Mouse (Mus musculus) forebrain, embryonic 11.5 days (tissue): ENCODE results near the gene Smyd2. TPM values are rescaled to one million over a fixed set of nuclear protein-coding genes. Genes with fewer than 3 reads are reported as not detected.

Experiments
- ATAC-seq: fragments of 200-750 bp; cut with Nextera tagmentation; replicated peaks from 2 replicates; pipeline ENCODE4 v1.8.0; 2017; ENCODE audit warnings: moderate TSS enrichment; ENCODE audit not compliant: low FRiP score
- DNase-seq: peaks from one replicate; pipeline ENCODE4 v3.0.0-alpha.2; 2017; ENCODE audit warnings: low spot score
- H3K27ac ChIP-seq: fragments of 300-500 bp; sonication (generic); 2 replicates; pipeline ENCODE4 v1.5.1; 2014; ENCODE audit warnings: low read depth, low read length
- H3K27me3 ChIP-seq: fragments of 300-500 bp; sonication (generic); 2 replicates; pipeline ENCODE4 v1.6.1; 2014; ENCODE audit warnings: mild to moderate bottlenecking, low read length, mixed read lengths; ENCODE audit not compliant: control insufficient read depth, insufficient read depth
- H3K36me3 ChIP-seq: fragments of 300-500 bp; sonication (generic); 2 replicates; pipeline ENCODE4 v1.6.1; 2014; ENCODE audit warnings: mild to moderate bottlenecking, low read length, moderate library complexity, mixed read lengths; ENCODE audit not compliant: control insufficient read depth, insufficient read depth
- H3K4me1 ChIP-seq: fragments of 300-500 bp; sonication (generic); replicated peaks from 2 replicates; pipeline ENCODE4 v1.6.1; 2014; ENCODE audit warnings: low read length, mixed read lengths; ENCODE audit not compliant: control insufficient read depth, insufficient read depth
- H3K4me2 ChIP-seq: fragments of 300-500 bp; sonication (generic); 2 replicates; pipeline ENCODE4 v1.6.1; 2014; ENCODE audit warnings: low read depth, mild to moderate bottlenecking, low read length, moderate library complexity, mixed read lengths; ENCODE audit not compliant: severe bottlenecking
- H3K4me3 ChIP-seq: fragments of 300-500 bp; sonication (generic); 2 replicates; pipeline ENCODE4 v1.5.1; 2014; ENCODE audit warnings: low read depth, low read length
- H3K9ac ChIP-seq: fragments of 300-500 bp; sonication (generic); 2 replicates; pipeline ENCODE4 v1.6.1; 2014; ENCODE audit warnings: low read length
- H3K9me3 ChIP-seq: fragments of 300-500 bp; sonication (generic); 2 replicates; pipeline ENCODE4 v1.6.1; 2016; ENCODE audit warnings: low read length, mixed read lengths; ENCODE audit not compliant: control insufficient read depth
- WGBS: fragments of 180-500 bp; shearing (Covaris S2); extraction: QIAGEN DNeasy Blood & Tissue Kit; methylation state at CpG from one replicate; pipeline ENCODE4 v1.1.7; 2014; 5-methylcytosine and 5-hydroxymethylcytosine counted together
- polyA plus RNA-seq: library from polyadenylated mRNA; unstranded; fragments of >200 nt; fragmentation: Nextera tagmentation; extraction: Ambion mirVana; gene quantifications from 2 replicates; pipeline ENCODE4 v1.2.1, GENCODE M21; 2014

Gene Smyd2
- polyA plus RNA-seq, 1 experiment from 2014 or later = 43.1 TPM

DNA sequence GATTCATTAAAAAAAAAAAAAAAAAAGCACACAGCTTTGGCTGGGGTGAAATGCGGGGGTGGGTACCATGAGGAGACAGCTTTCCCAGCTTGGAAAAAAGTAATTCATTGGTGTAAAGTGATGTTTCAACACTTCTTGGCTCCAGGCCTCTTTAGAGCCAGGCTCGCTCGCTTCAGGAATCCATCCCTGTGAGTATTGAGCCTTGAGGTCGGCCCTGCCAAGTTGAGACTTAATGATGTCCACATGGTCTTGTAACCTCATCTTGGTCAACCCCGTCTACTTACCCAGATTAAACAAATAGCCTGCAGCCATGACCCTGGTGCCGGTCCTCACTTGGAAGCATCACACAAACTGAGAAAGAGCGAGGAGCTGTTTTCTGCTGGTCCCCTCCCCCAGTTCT is 69.7 kb downstream of the Smyd2 start:
- Histone ChIP-seq H3K4me3 (no peak overlapping the region), H3K4me2 (no peak overlapping the region), H3K27me3 (no peaks in the 10 kb centered on the region), H3K9me3 (no peaks in the 10 kb centered on the region), H3K27ac (no peak overlapping the region), H3K9ac (no peak overlapping the region), H3K4me1 (no peaks in the 10 kb centered on the region), H3K36me3 (no peaks in the 10 kb centered on the region)
- WGBS = 82% methylated on average over 7 of the region's 7 CpGs
- DNase-seq (no peak), ATAC-seq (no peak)

DNA sequence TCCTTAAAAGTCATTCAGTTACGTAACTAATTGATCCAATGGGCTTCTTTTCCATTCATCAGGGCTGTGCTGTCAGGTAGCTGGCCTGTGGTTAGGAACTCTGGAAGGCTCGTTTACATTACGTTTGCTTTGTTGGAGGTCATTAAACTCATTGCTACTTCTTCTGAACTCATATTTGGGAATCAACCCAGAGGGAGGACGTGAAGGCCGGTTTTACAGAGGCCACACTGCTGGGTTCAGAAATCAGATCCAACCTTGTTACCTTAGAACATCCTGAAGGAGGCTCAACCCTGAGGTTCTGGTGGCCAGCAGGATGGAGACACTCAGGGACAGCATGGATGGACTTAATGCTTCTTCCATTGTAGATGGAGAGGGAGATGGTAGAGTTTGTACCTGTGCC is 70.1 kb downstream of the Smyd2 start:
- H3K36me3 ChIP-seq = no peaks in the 10 kb centered on the region
- H3K9ac ChIP-seq = no peak overlapping the region
- no peak overlapping the region for H3K4me2 ChIP-seq
- no peak for ATAC-seq
- H3K4me1 ChIP-seq = no peaks in the 10 kb centered on the region
- no peaks in the 10 kb centered on the region for H3K27me3 ChIP-seq
- no peak for DNase-seq
- H3K9me3 ChIP-seq = no peaks in the 10 kb centered on the region
- 88% methylated on average over 5 of the region's 5 CpGs for WGBS
- no peak overlapping the region for H3K27ac ChIP-seq
- no peak overlapping the region for H3K4me3 ChIP-seq

- H3K9ac ChIP-seq = no peak overlapping the region
- H3K27ac ChIP-seq = no peak overlapping the region
- H3K4me3 ChIP-seq = no peak overlapping the region
- H3K4me2 ChIP-seq = no peak overlapping the region
- H3K4me1 ChIP-seq = no peaks in the 10 kb centered on the region
- H3K36me3 ChIP-seq = no peaks in the 10 kb centered on the region
- ATAC-seq (no peak), DNase-seq (no peak)
- H3K27me3 ChIP-seq = no peaks in the 10 kb centered on the region
- no peaks in the 10 kb centered on the region for H3K9me3 ChIP-seq
- 81% methylated on average over 11 of the region's 11 CpGs for WGBS
Observed at GRCm38 (mm10) chr1:189849550-189849949, 72.6 kb downstream of the Smyd2 start.

DNA sequence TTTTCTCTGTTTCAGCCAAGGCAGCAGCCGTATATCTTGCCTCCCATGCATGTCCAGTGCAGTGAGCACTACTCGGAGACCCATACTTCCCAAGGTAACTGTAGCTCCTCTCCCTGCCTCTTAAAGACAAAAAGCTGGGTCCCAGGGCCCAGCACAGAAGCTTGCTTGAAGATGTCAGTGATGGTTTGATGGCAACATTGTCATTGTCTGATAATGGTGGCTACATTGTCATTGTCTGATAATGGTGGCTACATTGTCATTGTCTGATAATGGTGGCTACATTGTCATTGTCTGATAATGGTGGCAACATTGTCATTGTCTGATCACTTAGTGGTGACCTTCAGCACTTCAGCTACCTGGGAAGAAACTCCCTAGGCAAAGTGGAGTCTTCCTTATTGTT is 75.8 kb downstream of the Smyd2 start:
- Histone ChIP-seq H3K9me3 (no peaks in the 10 kb centered on the region), H3K9ac (no peak overlapping the region), H3K36me3 (no peaks in the 10 kb centered on the region), H3K4me1 (no peaks in the 10 kb centered on the region), H3K4me3 (no peak overlapping the region), H3K27ac (no peak overlapping the region), H3K27me3 (no peaks in the 10 kb centered on the region), H3K4me2 (no peak overlapping the region)
- 86% methylated on average over 2 of the region's 2 CpGs for WGBS
- ATAC-seq = no peak
- no peak for DNase-seq

- H3K36me3 ChIP-seq = no peaks in the 10 kb centered on the region
- ATAC-seq (no peak), DNase-seq (no peak)
- H3K4me3 ChIP-seq = no peak overlapping the region
- H3K4me2 ChIP-seq = no peak overlapping the region
- H3K9ac ChIP-seq = no peak overlapping the region
- no peak overlapping the region for H3K27ac ChIP-seq
- WGBS = 63% methylated on average over 13 of the region's 13 CpGs
- peaks cover 4% of the 10 kb centered on the region; the same call in 1 of the 2 replicates for H3K4me1 ChIP-seq
- no peaks in the 10 kb centered on the region for H3K9me3 ChIP-seq
- H3K27me3 ChIP-seq = no peaks in the 10 kb centered on the region
Observed at GRCm38 (mm10) chr1:189834166-189834565, 88.0 kb downstream of the Smyd2 start.

GRCm38 (mm10) chr1:189833351-189833750 is 88.8 kb downstream of the Smyd2 start:
- H3K4me2 ChIP-seq = no peak overlapping the region
- H3K27ac ChIP-seq = no peak overlapping the region
- no peak for DNase-seq
- no peaks in the 10 kb centered on the region for H3K27me3 ChIP-seq
- H3K4me3 ChIP-seq = no peak overlapping the region
- no peak for ATAC-seq
- no peaks in the 10 kb centered on the region for H3K9me3 ChIP-seq
- H3K9ac ChIP-seq = no peak overlapping the region
- H3K36me3 ChIP-seq = no peaks in the 10 kb centered on the region
- H3K4me1 ChIP-seq = peaks cover 4% of the 10 kb centered on the region; the same call in 1 of the 2 replicates
- 79% methylated on average over 7 of the region's 7 CpGs for WGBS

- H3K4me1 ChIP-seq = peaks cover 4% of the 10 kb centered on the region; the same call in 1 of the 2 replicates
- H3K27me3 ChIP-seq = no peaks in the 10 kb centered on the region
- no peaks in the 10 kb centered on the region for H3K36me3 ChIP-seq
- 15% methylated on average over 12 of the region's 12 CpGs for WGBS
- H3K4me2 ChIP-seq = no peak overlapping the region
- no peak overlapping the region for H3K4me3 ChIP-seq
- no peak overlapping the region for H3K27ac ChIP-seq
- H3K9ac ChIP-seq = no peak overlapping the region
- ATAC-seq = no peak
- H3K9me3 ChIP-seq = no peaks in the 10 kb centered on the region
- no peak for DNase-seq
Observed at GRCm38 (mm10) chr1:189830797-189831232, 91.3 kb downstream of the Smyd2 start.

Other genes starting within 250 kb of the Smyd2 start
- 127 and 150 TPM in 2 replicates for gene Cenpf, start 234.3 kb downstream of the Smyd2 start, polyA plus RNA-seq
- 4.5 and 5.1 TPM in 2 replicates for gene Ptpn14, start 194.1 kb downstream of the Smyd2 start, polyA plus RNA-seq
- gene Prox1, start 248.4 kb upstream of the Smyd2 start, polyA plus RNA-seq = 7.6 and 8.5 TPM in 2 replicates